Mouse (Mus musculus) CD4-positive naive resting alpha-beta T cell, adult 57 days (primary cell): ENCODE data around the gene Fam177a. TPM values are rescaled to one million over a fixed set of nuclear protein-coding genes. Genes with fewer than 3 reads are reported as not detected.

Experiments used
- total RNA-seq: library from RNA; stranded (reverse); gene quantifications from one replicate; pipeline ENCODE4 v1.2.4, GENCODE M21; 2023

The Fam177a gene
- total RNA-seq, result 3.3 TPM

GRCm38 (mm10) chr12:55124242-55124641 lies at the start of gene Fam177a:
Fam177a (plus strand) TSS chr12:55124469.

GRCm38 (mm10) chr12:55079726-55080600 lies 44.3 kb upstream of the Fam177a start, which contains the start of the genes 2700097O09Rik and Srp54a:
2700097O09Rik (minus strand) TSS chr12:55080110.
Srp54a (plus strand) TSS chr12:55080262.

GRCm38 (mm10) chr12:55154559-55155448 lies 30.5 kb downstream of the Fam177a start, which contains the start of gene Srp54b:
Srp54b (plus strand) TSS chr12:55155104.

Other genes with a start within 250 kb of the Fam177a start
- not detected for gene Gm20403, start 137.9 kb upstream of the Fam177a start, total RNA-seq
- 101 TPM for gene Baz1a, start 110.1 kb upstream of the Fam177a start, total RNA-seq
- 12.3 TPM for gene 2700097O09Rik, start 44.4 kb upstream of the Fam177a start, total RNA-seq
- gene Srp54a, start 44.2 kb upstream of the Fam177a start, total RNA-seq, result 52.8 TPM
- gene Srp54b, start 30.6 kb downstream of the Fam177a start, total RNA-seq, result 41.1 TPM
- 15.6 TPM for gene 1700047I17Rik2, start 75.1 kb downstream of the Fam177a start, total RNA-seq
- gene Srp54c, start 105.7 kb downstream of the Fam177a start, total RNA-seq, result 23.9 TPM
- gene 1110008L16Rik, start 175.1 kb downstream of the Fam177a start, total RNA-seq, result 8.2 TPM
- 19.0 TPM for gene Ppp2r3c, start 178.5 kb downstream of the Fam177a start, total RNA-seq